Comparison of ENCODE assay signal across 8 mouse cellular contexts in genomic region chr1:158960549-158960948, GRCm38 (mm10). TPM values are rescaled to one million over a fixed set of nuclear protein-coding genes. Genes with fewer than 3 reads are reported as not detected.
DNase-seq lines count a peak whose midpoint lies in the region; ATAC-seq and TF ChIP-seq lines count a peak whose summit lies in the region.

No protein-coding gene starts in this region.

- no peaks in the 10 kb centered on the region for H3K27me3 ChIP-seq in lung, postnatal 0 days (replicated peaks; ENCODE audit: insufficient read depth, low read length)
- no peaks in the 10 kb centered on the region for H3K27me3 ChIP-seq in limb, embryonic 15.5 days

- TF ChIP-seq CTCF in lung, postnatal 0 days (IDR thresholded peaks at IDR 0.05) = no peak

- no peaks in the 10 kb centered on the region for H3K36me3 ChIP-seq in lung, postnatal 0 days (ENCODE audit: insufficient read depth, low read length)
- H3K36me3 ChIP-seq in limb, embryonic 15.5 days = no peaks in the 10 kb centered on the region

- peak; percentile 81 for DNase-seq in heart, adult 11 months
- DNase-seq in heart, postnatal 4 days = no peak
- DNase-seq in lung, postnatal 0 days (ENCODE audit: low spot score) = no peak
- DNase-seq in lung, postnatal 36 days = no peak
- no peak for DNase-seq in thymus, postnatal 10 days (ENCODE audit: low spot score in 2 of 2)
- DNase-seq in right cerebral cortex, postnatal 25 days = no peak

- WGBS in lung, postnatal 0 days = 19% methylated on average over 8 of the region's 8 CpGs
- WGBS in limb, embryonic 15.5 days = 17% methylated on average over 8 of the region's 8 CpGs

- no peak for ATAC-seq in lung, postnatal 0 days
- no peak for ATAC-seq in limb, embryonic 15.5 days (ENCODE audit: insufficient number of reproducible peaks, low FRiP score, low TSS enrichment, low read depth)
- no peak for ATAC-seq in erythroid progenitor cell, adult 5-6 weeks (replicated peaks; ENCODE audit: low FRiP score, poor library complexity, severe bottlenecking)

- no peak overlapping the region for H3K9ac ChIP-seq in lung, postnatal 0 days (replicated peaks; ENCODE audit: low read depth)
- no peak overlapping the region for H3K9ac ChIP-seq in limb, embryonic 15.5 days

- H3K4me1 ChIP-seq in lung, postnatal 0 days (ENCODE audit: insufficient read depth, low read depth, low read length) = no peaks in the 10 kb centered on the region
- H3K4me1 ChIP-seq in limb, embryonic 15.5 days = peaks cover 15% of the 10 kb centered on the region

- no peaks in the 10 kb centered on the region for H3K9me3 ChIP-seq in lung, postnatal 0 days (ENCODE audit: low read length)
- H3K9me3 ChIP-seq in limb, embryonic 15.5 days = no peaks in the 10 kb centered on the region

- TF ChIP-seq EP300 in lung, postnatal 0 days (IDR thresholded peaks at IDR 0.05) = no peak

- peak overlapping the region; percentile 27 for H3K4me2 ChIP-seq in lung, postnatal 0 days (replicated peaks; ENCODE audit: low read depth, low read length)
- H3K4me2 ChIP-seq in limb, embryonic 15.5 days = peak overlapping the region; percentile 34

- no peak overlapping the region for H3K27ac ChIP-seq in lung, postnatal 0 days (ENCODE audit: low read length)
- 0 out of 2 replicates have a peak overlapping the region, but pooled peaks have one; percentile 17 for H3K27ac ChIP-seq in limb, embryonic 15.5 days

- no peak overlapping the region for H3K4me3 ChIP-seq in lung, postnatal 0 days (ENCODE audit: low read depth, low read length)
- peak overlapping the region; percentile 14 for H3K4me3 ChIP-seq in limb, embryonic 15.5 days

RNA-seq across cellular contexts. Expression of gene Pappa2, which starts 19.7 kb away (rescaled TPM):
- 1 to 10 TPM; 1.1 to 1.2 TPM for total RNA-seq in heart, postnatal 4 days (2021)
- 0.57 and 0.81 TPM in 2 replicates for polyA plus RNA-seq in lung, postnatal 0 days (2015; fragmentation: Nextera tagmentation; extraction: Ambion mirVana)
- 2.1 and 2.7 TPM in 2 replicates for polyA plus RNA-seq in limb, embryonic 15.5 days (2015; fragmentation: Nextera tagmentation; extraction: Ambion mirVana)
- not detected in 2 replicates for total RNA-seq in erythroid progenitor cell, adult 5-6 weeks (2015; ENCODE audit: low replicate concordance)
- not detected in 2 replicates for total RNA-seq in erythroid progenitor cell, adult 5-6 weeks (2017; ENCODE audit: low replicate concordance)
